Mouse (Mus musculus) stomach, embryonic 15.5 days (tissue): ENCODE results near the gene Cbs. TPM values are rescaled to one million over a fixed set of nuclear protein-coding genes. Genes with fewer than 3 reads are reported as not detected.

Experiments used
- ATAC-seq: fragments of 200-750 bp; cut with Nextera tagmentation; 2 replicates; pipeline ENCODE4 v1.8.0; 2017; ENCODE audit warnings: low read depth, moderate number of reproducible peaks, moderate TSS enrichment; ENCODE audit not compliant: insufficient read depth, low FRiP score
- H3K27ac ChIP-seq: fragments of 300-500 bp; sonication (generic); 2 replicates; pipeline ENCODE4 v1.5.1; 2015; ENCODE audit warnings: mild to moderate bottlenecking, inconsistent platforms
- H3K27me3 ChIP-seq: fragments of 300-500 bp; sonication (generic); replicated peaks from 2 replicates; pipeline ENCODE4 v1.6.1; 2015; ENCODE audit warnings: inconsistent platforms
- H3K36me3 ChIP-seq: fragments of 300-500 bp; sonication (generic); 2 replicates; pipeline ENCODE4 v1.6.1; 2015; ENCODE audit warnings: inconsistent platforms
- H3K4me1 ChIP-seq: fragments of 300-500 bp; sonication (generic); 2 replicates; pipeline ENCODE4 v1.6.1; 2015; ENCODE audit warnings: inconsistent platforms
- H3K4me2 ChIP-seq: fragments of 300-500 bp; sonication (generic); 2 replicates; pipeline ENCODE4 v1.6.1; 2015; ENCODE audit warnings: mild to moderate bottlenecking, inconsistent platforms
- H3K4me3 ChIP-seq: fragments of 300-500 bp; sonication (generic); replicated peaks from 2 replicates; pipeline ENCODE4 v1.5.1; 2015; ENCODE audit warnings: inconsistent platforms
- H3K9ac ChIP-seq: fragments of 300-500 bp; sonication (generic); 2 replicates; pipeline ENCODE4 v1.6.1; 2015; ENCODE audit warnings: inconsistent platforms
- H3K9me3 ChIP-seq: fragments of 300-500 bp; sonication (generic); 2 replicates; pipeline ENCODE4 v1.6.1; 2016; ENCODE audit warnings: inconsistent platforms
- WGBS: fragments of 180-500 bp; shearing (Covaris S2); methylation state at CpG from one replicate; pipeline ENCODE4 v1.1.7; 2015; 5-methylcytosine and 5-hydroxymethylcytosine counted together
- microRNA-seq: library from miRNA; unstranded; fragments of <30 nt; microRNA quantifications from one replicate; pipeline ENCODE4, GENCODE M21; 2016
- polyA plus RNA-seq: library from polyadenylated mRNA; unstranded; fragments of >200 nt; fragmentation: Nextera tagmentation; extraction: Ambion mirVana; gene quantifications from 2 replicates; pipeline ENCODE4 v1.2.1, GENCODE M21; 2015

Cbs gene
- polyA plus RNA-seq, 1 experiment from 2014 or later, result 24.5 TPM

- no peak for ATAC-seq
- H3K27me3 ChIP-seq, result no peaks in the 10 kb centered on the region
- H3K9me3 ChIP-seq, result no peaks in the 10 kb centered on the region
- no peaks in the 10 kb centered on the region for H3K36me3 ChIP-seq
- WGBS, result 84% methylated on average over 11 of the region's 11 CpGs
- H3K27ac ChIP-seq, result no peak overlapping the region
- no peak overlapping the region for H3K4me3 ChIP-seq
- no peak overlapping the region for H3K4me2 ChIP-seq
- H3K9ac ChIP-seq, result no peak overlapping the region
- peaks cover 17% of the 10 kb centered on the region for H3K4me1 ChIP-seq
Measured at GRCm38 (mm10) chr17:31559021-31559789, 77.8 kb downstream of the Cbs start.

Small RNA genes within 50 kb of the gene (microRNA-seq; reads per million reads assigned to microRNA genes)
- not detected for gene Gm24970

Other genes with a start within 250 kb of the Cbs start
- 40.1 and 42.4 TPM in 2 replicates for gene Wdr4, start 117.3 kb downstream of the Cbs start, polyA plus RNA-seq
- gene Ndufv3, start 117.1 kb downstream of the Cbs start, polyA plus RNA-seq, result 308 and 337 TPM in 2 replicates
- 31.9 and 34.4 TPM in 2 replicates for gene Pknox1, start 72.5 kb downstream of the Cbs start, polyA plus RNA-seq
- 301 and 311 TPM in 2 replicates for gene U2af1, start 21.7 kb upstream of the Cbs start, polyA plus RNA-seq
- 0.21 TPM in 1 of 2 replicates, not detected in the other for gene Cryaa, start 40.6 kb upstream of the Cbs start, polyA plus RNA-seq
- 19.6 and 21.8 TPM in 2 replicates for gene Sik1, start 218.6 kb upstream of the Cbs start, polyA plus RNA-seq